Mouse (Mus musculus) ES-Bruce4 (cell line): Measurements from ENCODE around the gene Mlycd.

ENCODE experiments used
- CTCF ChIP-seq: IDR thresholded peaks from one replicate; pipeline ENCODE4 v1.8.1; 2011; ENCODE audit warnings: low read depth, low read length
- EP300 ChIP-seq: IDR thresholded peaks from 2 replicates; pipeline ENCODE4 v1.6.1; 2011; ENCODE audit warnings: low read depth, low read length; ENCODE audit not compliant: insufficient read depth

GRCm38 (mm10) chr8:119446990-119447780 lies 52.5 kb downstream of the Mlycd start:
- TF ChIP-seq CTCF, result no peak
- TF ChIP-seq EP300, result no peak
